Mouse (Mus musculus) cerebellum, adult 2 months (tissue): ENCODE data around the gene Uck2. TPM values are rescaled to one million over a fixed set of nuclear protein-coding genes. Genes with fewer than 3 reads are reported as not detected.

Experiments used
- DNase-seq, 2 experiments: peaks; one replicate each; pipeline ENCODE4 v3.0.0; 2021
- H3K27ac ChIP-seq: fragments of 200-500 bp; 2 replicates; pipeline ENCODE4 v1.5.1; 2012; ENCODE audit warnings: low read length, control low read depth, inconsistent platforms; ENCODE audit not compliant: insufficient read depth
- H3K27me3 ChIP-seq: fragments of 200-500 bp; 2 replicates; pipeline ENCODE4 v1.6.1; 2012; ENCODE audit warnings: inconsistent platforms, mild to moderate bottlenecking, low read length, moderate library complexity; ENCODE audit not compliant: control insufficient read depth, insufficient read depth
- H3K4me1 ChIP-seq: fragments of 200-500 bp; 2 replicates; pipeline ENCODE4 v1.6.1; 2011; ENCODE audit warnings: low read length; ENCODE audit not compliant: control insufficient read depth, insufficient read depth
- H3K4me3 ChIP-seq: fragments of 200-500 bp; replicated peaks from 2 replicates; pipeline ENCODE3; 2011; ENCODE audit warnings: mild to moderate bottlenecking, low read depth, low read length, control low read depth; ENCODE audit not compliant: insufficient read depth
- CTCF ChIP-seq: fragments of 200-500 bp; IDR thresholded peaks from 2 replicates; pipeline ENCODE4 v1.5.1; 2011; ENCODE audit warnings: low read depth, mild to moderate bottlenecking, control low read depth, low read length, moderate library complexity, borderline replicate concordance; ENCODE audit not compliant: insufficient read depth
- POLR2A ChIP-seq: fragments of 200-500 bp; IDR thresholded peaks from 2 replicates; pipeline ENCODE4 v1.6.1; 2011; ENCODE audit warnings: low read length, control low read depth, borderline replicate concordance; ENCODE audit not compliant: insufficient read depth
- WGBS: fragments of 180-500 bp; shearing (Covaris S2); methylation state at CpG from one replicate; pipeline ENCODE4 v1.1.7; 2018; 5-methylcytosine and 5-hydroxymethylcytosine counted together
- polyA plus RNA-seq: library from polyadenylated mRNA; depleted of rRNA; stranded (reverse); fragments of >200 nt; gene quantifications from 2 replicates; pipeline ENCODE4 v1.2.3, GENCODE M21; 2012

Gene Uck2
- polyA plus RNA-seq, 1 experiment: 20.7 TPM

- Histone ChIP-seq H3K27ac (no peak overlapping the region), H3K4me3 (no peak overlapping the region), H3K27me3 (no peaks in the 10 kb centered on the region), H3K4me1 (peaks cover 3% of the 10 kb centered on the region; the same call in 1 of the 2 replicates)
- peak; percentile 45 to 46 for DNase-seq
- TF ChIP-seq POLR2A (no peak), CTCF (peak; percentile 50; the same call in 1 of the 2 replicates)
- WGBS: 51% methylated on average over 5 of the region's 5 CpGs
Observed at GRCm38 (mm10) chr1:167306451-167307240, 21.5 kb upstream of the Uck2 start.

- no peak overlapping the region for H3K4me3 ChIP-seq
- no peak for DNase-seq
- H3K27me3 ChIP-seq: no peaks in the 10 kb centered on the region
- no peak for TF ChIP-seq CTCF
- no peak for TF ChIP-seq POLR2A
- 64% methylated on average over 7 of the region's 7 CpGs for WGBS
- H3K27ac ChIP-seq: no peak overlapping the region
- H3K4me1 ChIP-seq: peaks cover 3% of the 10 kb centered on the region; the same call in 1 of the 2 replicates
Observed at GRCm38 (mm10) chr1:167305501-167306137, 20.5 kb upstream of the Uck2 start.

- 86% methylated on average over 2 of the region's 2 CpGs for WGBS
- Histone ChIP-seq H3K4me3 (no peak overlapping the region), H3K27ac (no peak overlapping the region), H3K4me1 (no peaks in the 10 kb centered on the region), H3K27me3 (no peaks in the 10 kb centered on the region)
- TF ChIP-seq POLR2A (no peak), CTCF (no peak)
- DNase-seq: no peak
Observed at GRCm38 (mm10) chr1:167300122-167300521, 15.0 kb upstream of the Uck2 start.

- TF ChIP-seq POLR2A (no peak), CTCF (no peak)
- H3K4me1 ChIP-seq: no peaks in the 10 kb centered on the region
- no peak overlapping the region for H3K27ac ChIP-seq
- no peaks in the 10 kb centered on the region for H3K27me3 ChIP-seq
- DNase-seq: no peak
- WGBS: 73% methylated on average over 13 of the region's 13 CpGs
- H3K4me3 ChIP-seq: no peak overlapping the region
Observed at GRCm38 (mm10) chr1:167295679-167296402, 10.7 kb upstream of the Uck2 start.

GRCm38 (mm10) chr1:167292447-167292846 lies 7.3 kb upstream of the Uck2 start:
- WGBS: 52% methylated on average over 11 of the region's 11 CpGs
- TF ChIP-seq CTCF (no peak), POLR2A (no peak)
- Histone ChIP-seq H3K27ac (no peak overlapping the region), H3K4me1 (no peaks in the 10 kb centered on the region), H3K4me3 (no peak overlapping the region), H3K27me3 (no peaks in the 10 kb centered on the region)
- no peak for DNase-seq

GRCm38 (mm10) chr1:167291610-167292009 lies 6.5 kb upstream of the Uck2 start:
- Histone ChIP-seq H3K27ac (no peak overlapping the region), H3K4me3 (no peak overlapping the region), H3K4me1 (no peaks in the 10 kb centered on the region), H3K27me3 (no peaks in the 10 kb centered on the region)
- TF ChIP-seq POLR2A: no peak
- TF ChIP-seq CTCF: no peak
- no peak for DNase-seq
- 81% methylated on average over 8 of the region's 8 CpGs for WGBS

GRCm38 (mm10) chr1:167290263-167290592 lies 5.1 kb upstream of the Uck2 start:
- Histone ChIP-seq H3K27ac (no peak overlapping the region), H3K27me3 (no peaks in the 10 kb centered on the region), H3K4me1 (no peaks in the 10 kb centered on the region), H3K4me3 (no peak overlapping the region)
- TF ChIP-seq CTCF (no peak), POLR2A (no peak)
- WGBS: 48% methylated on average over 6 of the region's 6 CpGs
- no peak for DNase-seq
